Mouse (Mus musculus) heart, embryonic 15.5 days (tissue): Measurements from ENCODE around the gene Hoxa6. TPM values are rescaled to one million over a fixed set of nuclear protein-coding genes. Genes with fewer than 3 reads are reported as not detected.

Experiments used
- ATAC-seq: fragments of 200-750 bp; cut with Nextera tagmentation; replicated peaks from 2 replicates; pipeline ENCODE4 v1.8.0; 2017; ENCODE audit warnings: low read depth, moderate TSS enrichment; ENCODE audit not compliant: insufficient number of reproducible peaks, insufficient read depth, low FRiP score
- H3K27ac ChIP-seq: fragments of 300-500 bp; sonication (generic); 2 replicates; pipeline ENCODE4 v1.5.1; 2015; ENCODE audit warnings: mild to moderate bottlenecking, inconsistent platforms
- H3K27me3 ChIP-seq: fragments of 300-500 bp; sonication (generic); 2 replicates; pipeline ENCODE4 v1.6.1; 2015; ENCODE audit warnings: inconsistent platforms
- H3K36me3 ChIP-seq: fragments of 300-500 bp; sonication (generic); 2 replicates; pipeline ENCODE4 v1.6.1; 2015; ENCODE audit warnings: mild to moderate bottlenecking, inconsistent platforms
- H3K4me1 ChIP-seq: fragments of 300-500 bp; sonication (generic); replicated peaks from 2 replicates; pipeline ENCODE4 v1.6.1; 2015; ENCODE audit warnings: inconsistent platforms
- H3K4me2 ChIP-seq: fragments of 300-500 bp; sonication (generic); 2 replicates; pipeline ENCODE4 v1.6.1; 2015; ENCODE audit warnings: inconsistent platforms, mild to moderate bottlenecking, moderate library complexity
- H3K4me3 ChIP-seq: fragments of 300-500 bp; sonication (generic); 2 replicates; pipeline ENCODE4 v1.5.1; 2015; ENCODE audit warnings: mild to moderate bottlenecking, inconsistent platforms
- H3K9ac ChIP-seq: fragments of 300-500 bp; sonication (generic); 2 replicates; pipeline ENCODE4 v1.6.1; 2015; ENCODE audit warnings: mild to moderate bottlenecking, inconsistent platforms
- H3K9me3 ChIP-seq: fragments of 300-500 bp; sonication (generic); replicated peaks from 2 replicates; pipeline ENCODE4 v1.6.1; 2016; ENCODE audit warnings: inconsistent platforms
- WGBS: fragments of 180-500 bp; shearing (Covaris S2); methylation state at CpG from one replicate; pipeline ENCODE4 v1.1.7; 2015; ENCODE audit warnings: mixed read lengths; 5-methylcytosine and 5-hydroxymethylcytosine counted together
- polyA plus RNA-seq: library from polyadenylated mRNA; unstranded; fragments of >200 nt; fragmentation: Nextera tagmentation; extraction: Ambion mirVana; gene quantifications from 2 replicates; pipeline ENCODE4 v1.2.1, GENCODE M21; 2015

Gene Hoxa6
- polyA plus RNA-seq, 1 experiment from 2014 or later = not detected

DNA sequence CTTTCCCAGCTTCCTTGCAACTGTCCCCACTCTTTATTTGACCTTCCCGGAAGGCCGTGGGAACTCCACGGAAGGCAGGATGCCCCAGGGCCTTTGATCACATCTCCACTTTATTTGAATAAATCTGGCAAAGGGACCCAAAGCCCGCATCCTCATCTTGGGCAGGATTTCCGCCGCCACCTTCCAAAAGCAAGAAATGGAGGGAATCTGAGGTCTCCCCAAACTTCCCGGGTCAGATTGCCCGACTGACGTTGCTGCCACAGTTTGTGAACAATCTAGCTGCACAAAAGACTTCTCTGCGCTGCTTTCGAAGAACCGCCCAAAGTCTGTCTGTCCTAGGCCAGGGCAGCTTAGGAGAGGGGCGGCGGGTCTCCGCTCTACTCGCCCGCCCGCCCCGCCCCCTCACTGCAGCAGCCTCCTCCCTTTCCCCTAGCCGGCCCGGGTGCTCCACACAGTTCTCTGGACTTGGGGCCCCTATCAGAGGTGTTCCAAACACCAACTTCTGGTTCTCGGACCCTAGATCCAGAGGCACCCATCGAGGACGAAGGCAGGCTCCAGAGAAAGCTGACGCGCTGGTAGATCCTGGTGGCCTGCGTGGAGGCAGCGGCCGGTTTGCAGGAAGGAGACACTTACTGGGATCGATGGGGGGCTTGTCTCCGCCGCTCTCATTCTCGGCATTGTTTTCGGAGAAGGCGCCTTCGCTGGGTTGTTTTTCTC lies 16.5 kb upstream of the Hoxa6 start:
- 2% methylated on average over 36 of the region's 36 CpGs for WGBS

DNA sequence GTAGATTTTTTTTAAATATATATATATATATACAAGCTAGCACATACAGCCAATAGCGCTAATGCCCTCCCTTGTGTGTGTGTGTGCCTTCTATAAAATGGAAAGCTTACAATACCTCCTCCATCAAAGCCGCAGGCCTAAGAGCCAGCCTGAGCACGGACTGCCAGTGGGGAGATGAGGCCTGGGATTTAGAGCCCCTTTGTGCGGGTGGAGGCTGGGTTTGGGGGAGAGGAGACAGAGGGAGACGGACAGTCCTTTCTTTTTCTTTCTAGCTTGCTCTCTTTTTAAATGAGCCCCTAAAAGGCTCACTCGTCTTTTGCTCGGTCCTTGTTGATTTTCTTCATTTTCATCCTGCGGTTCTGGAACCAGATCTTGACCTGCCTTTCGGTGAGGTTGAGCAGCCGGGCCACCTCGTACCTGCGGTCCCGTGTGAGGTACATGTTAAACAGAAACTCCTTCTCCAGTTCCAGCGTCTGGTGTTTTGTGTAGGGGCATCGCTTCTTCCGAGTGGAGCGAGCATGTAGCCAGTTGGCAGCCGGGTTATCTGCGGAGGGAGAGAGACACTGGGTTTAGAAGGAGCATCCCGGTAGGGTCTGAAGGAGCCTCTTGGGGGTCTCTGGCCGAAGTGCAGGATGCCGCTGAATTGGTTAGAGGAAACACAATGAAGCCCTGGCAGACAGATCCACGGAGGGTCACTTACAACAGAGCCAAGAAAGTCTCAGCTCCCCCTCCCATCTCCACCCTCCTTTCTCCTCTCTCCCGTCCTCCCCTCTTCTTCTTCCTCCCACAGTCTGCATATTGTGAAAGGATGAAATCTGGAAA lies 15.6 kb upstream of the Hoxa6 start:
- H3K9me3 ChIP-seq = no peaks in the 10 kb centered on the region
- no peak overlapping the region for H3K27ac ChIP-seq
- peak overlapping the region; percentile 14 for H3K4me3 ChIP-seq
- ATAC-seq = no peak
- H3K4me1 ChIP-seq = peaks cover 16% of the 10 kb centered on the region
- no peaks in the 10 kb centered on the region for H3K36me3 ChIP-seq
- H3K4me2 ChIP-seq = no peak overlapping the region
- 5% methylated on average over 24 of the region's 24 CpGs for WGBS
- H3K27me3 ChIP-seq = peaks cover 97% of the 10 kb centered on the region
- H3K9ac ChIP-seq = no peak overlapping the region

More for the DNA sequence above, 16.5 kb upstream of the Hoxa6 start:
- Histone ChIP-seq H3K4me3 (peak overlapping the region; percentile 26; the same call in 1 of the 2 replicates), H3K36me3 (no peaks in the 10 kb centered on the region), H3K27ac (no peak overlapping the region), H3K4me2 (peak overlapping the region; percentile 13; the same call in 1 of the 2 replicates), H3K9me3 (no peaks in the 10 kb centered on the region), H3K9ac (no peak overlapping the region), H3K27me3 (peaks cover 97% of the 10 kb centered on the region), H3K4me1 (peaks cover 16% of the 10 kb centered on the region)
- no peak for ATAC-seq

DNA sequence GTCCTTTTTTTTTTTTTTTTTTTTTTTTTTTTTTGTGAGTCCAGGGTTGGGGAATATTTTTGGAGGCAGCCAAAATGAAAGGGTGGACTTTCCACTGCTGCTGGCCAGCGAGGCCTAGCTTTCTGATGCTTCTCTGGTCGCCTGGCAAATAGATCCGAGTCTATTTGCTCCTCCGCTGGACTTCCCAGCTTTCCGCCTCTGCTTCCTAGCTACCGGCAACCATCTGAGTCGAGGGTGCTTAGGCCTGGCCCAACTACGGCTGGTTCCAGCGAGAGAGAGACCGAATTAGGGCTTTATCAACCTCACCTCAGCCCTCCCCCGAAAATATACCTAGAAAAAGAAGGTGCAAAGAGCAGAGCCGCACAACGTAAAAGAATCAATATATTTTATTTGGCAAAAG lies 14.2 kb upstream of the Hoxa6 start:
- H3K4me1 ChIP-seq = peaks cover 16% of the 10 kb centered on the region
- no peaks in the 10 kb centered on the region for H3K36me3 ChIP-seq
- no peaks in the 10 kb centered on the region for H3K9me3 ChIP-seq
- H3K9ac ChIP-seq = no peak overlapping the region
- H3K4me3 ChIP-seq = no peak overlapping the region
- H3K4me2 ChIP-seq = no peak overlapping the region
- peaks cover 99% of the 10 kb centered on the region for H3K27me3 ChIP-seq
- H3K27ac ChIP-seq = no peak overlapping the region
- no peak for ATAC-seq
- WGBS = 25% methylated on average over 13 of the region's 13 CpGs

DNA sequence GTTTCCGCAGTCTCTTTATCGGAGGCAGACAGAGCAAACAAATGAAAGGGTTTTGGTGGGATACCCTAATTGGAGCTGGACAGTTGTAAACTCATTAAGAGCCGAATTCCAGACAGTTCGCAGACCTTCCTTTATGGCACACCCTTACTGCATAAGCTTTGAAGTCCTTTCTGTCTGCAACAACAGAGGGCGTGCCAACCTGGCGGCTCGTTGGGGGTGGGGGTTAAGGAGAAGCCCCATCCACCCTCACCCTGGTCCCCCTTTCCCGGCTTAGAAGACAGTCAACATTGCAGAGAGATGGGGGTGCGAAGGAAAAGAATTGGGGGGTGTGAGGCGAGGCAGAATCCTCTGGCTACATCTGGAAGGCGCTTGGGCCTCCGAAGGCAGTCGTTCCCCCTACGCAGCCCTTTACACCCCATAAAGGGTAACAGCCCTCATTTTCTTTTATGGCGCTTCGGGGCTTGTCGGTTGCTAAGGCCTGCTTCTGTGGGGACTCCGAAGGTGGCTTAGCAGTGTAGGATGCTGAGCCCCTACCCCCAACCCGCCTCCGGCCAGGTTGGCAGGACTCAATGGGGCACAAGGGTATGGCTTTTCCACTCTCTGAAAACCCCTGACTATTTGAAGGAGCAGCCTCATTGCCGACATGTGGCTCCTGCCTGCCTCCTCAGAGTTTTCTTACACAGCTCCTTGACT lies 13.6 kb upstream of the Hoxa6 start:
- H3K9ac ChIP-seq = no peak overlapping the region
- 11% methylated on average over 21 of the region's 21 CpGs for WGBS
- H3K4me1 ChIP-seq = peaks cover 19% of the 10 kb centered on the region
- ATAC-seq = no peak
- H3K27me3 ChIP-seq = peaks cover 99% of the 10 kb centered on the region
- H3K9me3 ChIP-seq = no peaks in the 10 kb centered on the region
- H3K27ac ChIP-seq = no peak overlapping the region
- H3K4me2 ChIP-seq = peak overlapping the region; percentile 97
- H3K4me3 ChIP-seq = peak overlapping the region; percentile 58
- no peaks in the 10 kb centered on the region for H3K36me3 ChIP-seq

DNA sequence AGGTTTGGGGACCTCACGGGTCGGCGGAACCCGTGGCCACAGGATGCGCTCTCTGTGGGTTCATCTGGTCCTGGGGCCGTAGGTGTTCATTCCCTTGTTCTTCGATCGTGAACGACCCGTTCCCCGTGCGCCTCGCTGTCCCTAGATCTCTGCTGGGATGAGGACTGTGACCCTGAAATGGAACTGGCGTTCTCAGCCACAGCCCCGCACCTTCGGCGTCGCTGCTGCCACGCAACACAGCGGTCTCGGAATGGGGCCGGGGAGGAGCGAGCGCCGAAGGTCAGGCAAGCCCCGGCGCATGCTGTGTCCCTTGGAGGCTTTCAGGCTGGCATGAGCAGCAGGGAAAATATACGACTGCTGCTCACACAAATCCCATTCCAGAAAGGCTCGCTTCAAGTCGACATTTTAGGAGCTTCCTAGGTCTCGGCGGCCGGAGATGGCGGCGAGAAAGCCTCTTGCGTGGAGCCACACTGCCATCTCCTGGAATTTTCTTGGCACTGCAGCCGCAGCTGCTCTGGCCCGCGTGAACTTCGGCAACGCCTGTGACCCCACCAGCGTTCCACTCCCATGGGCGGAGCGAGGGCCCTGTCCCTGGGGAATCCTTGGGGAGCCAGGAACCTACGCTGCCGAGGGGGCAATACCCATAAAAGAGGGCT lies 12.9 kb upstream of the Hoxa6 start, which contains the start of gene Hoxa7:
Hoxa7 (minus strand) TSS at position 518 of the 656 bp plus-strand sequence.
- H3K4me2 ChIP-seq = peak within 1 kb of the TSS; percentile 97
- H3K9ac ChIP-seq = peak within 1 kb of the TSS; percentile 43; the same call in 1 of the 2 replicates
- H3K4me1 ChIP-seq = peaks cover 24% of the 10 kb centered on the region
- no peak within 1 kb of the TSS for H3K27ac ChIP-seq
- H3K36me3 ChIP-seq = no peaks in the 10 kb centered on the region
- WGBS = 1% methylated on average over 46 of the region's 46 CpGs
- peak within 1 kb of the TSS; percentile 58 for H3K4me3 ChIP-seq
- ATAC-seq = 0 out of 2 replicates have a peak, but pooled peaks have one; percentile 23
- H3K9me3 ChIP-seq = no peaks in the 10 kb centered on the region
- H3K27me3 ChIP-seq = peaks cover 99% of the 10 kb centered on the region

DNA sequence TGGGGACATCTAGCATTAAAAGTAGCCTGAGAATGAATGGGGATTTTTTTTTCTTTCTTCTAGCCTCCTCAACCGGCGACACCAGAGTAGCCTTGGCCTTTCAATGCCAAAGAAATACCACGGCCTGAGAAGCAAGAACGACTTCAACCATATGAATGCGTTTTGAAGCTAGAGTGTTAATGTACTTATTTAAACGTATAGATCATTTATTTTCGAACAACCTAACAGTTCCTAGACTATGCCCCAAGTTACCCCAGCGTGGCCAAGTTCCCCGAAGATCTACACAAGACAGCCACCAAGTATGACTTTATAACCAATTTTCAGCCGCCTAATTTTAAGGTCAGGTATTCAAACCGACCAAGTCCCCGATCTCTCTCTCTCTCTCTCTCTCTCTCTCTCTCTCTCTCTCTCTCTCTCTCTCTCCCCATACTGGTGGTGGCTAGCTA lies 12.4 kb upstream of the Hoxa6 start:
- H3K9ac ChIP-seq = no peak overlapping the region
- peaks cover 22% of the 10 kb centered on the region for H3K4me1 ChIP-seq
- peak overlapping the region; percentile 97 for H3K4me2 ChIP-seq
- H3K36me3 ChIP-seq = no peaks in the 10 kb centered on the region
- peak overlapping the region; percentile 58 for H3K4me3 ChIP-seq
- H3K9me3 ChIP-seq = no peaks in the 10 kb centered on the region
- peaks cover 99% of the 10 kb centered on the region for H3K27me3 ChIP-seq
- no peak for ATAC-seq
- no peak overlapping the region for H3K27ac ChIP-seq
- 11% methylated on average over 12 of the region's 12 CpGs for WGBS

DNA sequence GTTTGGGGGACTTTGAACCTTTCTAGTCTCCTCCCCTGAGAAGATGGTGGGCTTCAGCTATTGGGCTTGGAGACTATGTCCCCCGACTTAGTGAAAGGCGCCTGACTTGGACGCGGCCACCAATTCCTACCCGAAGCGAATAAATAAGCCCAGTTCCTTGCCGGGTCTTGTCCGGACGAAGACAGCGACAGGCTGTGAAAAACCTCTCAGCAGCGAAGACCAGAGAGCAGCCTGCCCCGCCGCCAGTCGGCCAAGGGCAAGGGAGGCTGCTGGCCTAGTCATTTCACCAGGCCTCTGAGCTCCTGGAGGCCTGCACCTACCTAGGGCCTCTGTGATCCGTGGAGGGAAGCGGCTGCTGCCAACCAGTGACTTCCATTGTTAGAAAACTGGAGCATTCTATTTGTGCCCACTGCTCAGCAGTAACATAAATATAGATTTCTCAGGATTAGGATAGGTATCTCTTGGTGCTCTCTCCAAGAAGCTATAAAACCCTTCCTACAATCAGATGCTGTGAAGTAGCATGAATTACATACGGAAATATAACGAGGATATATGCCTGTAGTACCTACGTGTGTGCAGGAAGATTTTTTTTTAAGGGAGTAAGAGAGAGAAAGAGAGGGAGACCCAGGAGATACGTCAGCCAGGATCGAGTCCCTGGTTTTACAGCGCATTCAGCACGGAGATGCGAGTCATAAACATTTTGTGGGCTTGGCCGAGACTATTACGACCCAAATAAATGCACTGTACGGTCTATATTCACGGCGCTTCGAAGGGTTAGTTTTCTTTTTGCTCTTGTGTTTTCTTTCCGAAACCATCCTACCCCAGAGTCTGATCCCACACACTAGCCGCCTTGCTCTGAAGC lies 11.7 kb upstream of the Hoxa6 start:
- Histone ChIP-seq H3K9me3 (no peaks in the 10 kb centered on the region), H3K9ac (no peak overlapping the region), H3K27ac (no peak overlapping the region), H3K27me3 (peaks cover 99% of the 10 kb centered on the region), H3K4me1 (peaks cover 22% of the 10 kb centered on the region), H3K4me2 (no peak overlapping the region), H3K36me3 (no peaks in the 10 kb centered on the region), H3K4me3 (no peak overlapping the region)
- ATAC-seq = no peak
- 27% methylated on average over 32 of the region's 32 CpGs for WGBS

DNA sequence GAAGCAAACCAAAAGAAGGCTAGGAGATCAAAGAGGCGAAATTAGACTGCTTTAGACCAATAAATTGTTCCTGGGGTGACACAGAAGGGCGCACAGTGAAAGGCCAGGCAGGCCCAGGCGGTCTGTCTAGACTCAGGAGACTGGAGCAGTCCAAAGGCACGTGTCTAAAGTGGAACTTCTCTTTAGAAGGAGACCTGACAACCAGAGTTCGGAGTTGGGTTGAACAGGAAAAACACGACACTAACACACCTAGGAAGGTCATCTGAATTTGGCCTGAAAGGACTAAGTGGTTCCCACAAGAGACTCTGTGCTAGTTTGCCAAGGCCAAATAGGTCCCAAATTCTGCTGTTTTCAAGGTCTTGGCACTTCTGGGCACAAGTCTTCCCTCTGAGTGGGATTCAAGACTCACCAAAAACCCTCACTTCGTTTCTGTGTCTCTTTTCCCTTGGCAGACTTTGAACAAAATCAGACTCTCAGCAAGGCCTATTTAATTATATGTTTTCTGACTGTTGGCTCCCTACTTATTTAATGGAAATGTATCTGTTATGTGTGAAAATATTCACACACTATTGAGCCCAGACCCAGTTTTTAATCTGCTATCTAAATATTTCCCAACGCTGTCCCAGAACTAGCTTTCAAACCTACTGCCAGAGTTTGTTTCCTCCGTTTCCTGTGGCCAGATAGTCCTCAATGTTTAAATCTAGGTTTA lies 10.9 kb upstream of the Hoxa6 start:
- no peak overlapping the region for H3K4me3 ChIP-seq
- H3K27me3 ChIP-seq = peaks cover 99% of the 10 kb centered on the region
- no peak overlapping the region for H3K9ac ChIP-seq
- ATAC-seq = no peak
- no peak overlapping the region for H3K4me2 ChIP-seq
- no peak overlapping the region for H3K27ac ChIP-seq
- WGBS = 40% methylated on average over 9 of the region's 9 CpGs
- H3K36me3 ChIP-seq = no peaks in the 10 kb centered on the region
- peaks cover 22% of the 10 kb centered on the region for H3K4me1 ChIP-seq
- H3K9me3 ChIP-seq = no peaks in the 10 kb centered on the region

DNA sequence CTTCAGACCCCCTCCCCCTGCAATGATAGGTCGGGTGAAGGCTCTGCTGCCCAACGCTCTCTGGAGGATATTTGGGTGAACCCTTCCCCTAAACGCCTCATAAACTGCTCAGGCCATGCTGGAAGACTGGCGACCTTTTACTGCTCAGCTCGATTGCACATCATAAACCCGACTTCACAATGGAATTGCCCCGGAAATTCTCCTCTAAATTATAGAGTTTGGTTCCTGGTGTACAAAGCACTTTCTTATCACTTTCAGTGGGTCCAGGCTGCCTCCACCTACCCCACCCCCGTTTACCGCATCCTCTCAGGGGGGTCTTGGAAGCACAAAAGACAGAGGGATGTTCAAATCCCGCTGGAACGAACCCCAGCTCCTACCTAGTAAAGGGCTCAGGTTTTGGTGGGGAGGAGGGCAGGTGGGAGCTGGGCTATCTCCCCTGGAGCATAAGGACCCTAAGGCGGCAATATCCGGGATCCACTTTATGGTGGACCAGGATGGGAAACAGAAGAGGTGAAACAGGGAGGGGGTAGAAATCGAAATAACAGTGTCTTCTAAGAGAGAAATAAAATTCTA lies 10.2 kb upstream of the Hoxa6 start:
- Histone ChIP-seq H3K27me3 (peaks cover 99% of the 10 kb centered on the region), H3K4me1 (peaks cover 19% of the 10 kb centered on the region), H3K4me2 (no peak overlapping the region), H3K9ac (no peak overlapping the region), H3K9me3 (no peaks in the 10 kb centered on the region), H3K4me3 (no peak overlapping the region), H3K36me3 (no peaks in the 10 kb centered on the region), H3K27ac (no peak overlapping the region)
- no peak for ATAC-seq
- 15% methylated on average over 14 of the region's 14 CpGs for WGBS
